Mouse (Mus musculus): ENCODE results near the gene Mpi.

The Mpi gene

DNA sequence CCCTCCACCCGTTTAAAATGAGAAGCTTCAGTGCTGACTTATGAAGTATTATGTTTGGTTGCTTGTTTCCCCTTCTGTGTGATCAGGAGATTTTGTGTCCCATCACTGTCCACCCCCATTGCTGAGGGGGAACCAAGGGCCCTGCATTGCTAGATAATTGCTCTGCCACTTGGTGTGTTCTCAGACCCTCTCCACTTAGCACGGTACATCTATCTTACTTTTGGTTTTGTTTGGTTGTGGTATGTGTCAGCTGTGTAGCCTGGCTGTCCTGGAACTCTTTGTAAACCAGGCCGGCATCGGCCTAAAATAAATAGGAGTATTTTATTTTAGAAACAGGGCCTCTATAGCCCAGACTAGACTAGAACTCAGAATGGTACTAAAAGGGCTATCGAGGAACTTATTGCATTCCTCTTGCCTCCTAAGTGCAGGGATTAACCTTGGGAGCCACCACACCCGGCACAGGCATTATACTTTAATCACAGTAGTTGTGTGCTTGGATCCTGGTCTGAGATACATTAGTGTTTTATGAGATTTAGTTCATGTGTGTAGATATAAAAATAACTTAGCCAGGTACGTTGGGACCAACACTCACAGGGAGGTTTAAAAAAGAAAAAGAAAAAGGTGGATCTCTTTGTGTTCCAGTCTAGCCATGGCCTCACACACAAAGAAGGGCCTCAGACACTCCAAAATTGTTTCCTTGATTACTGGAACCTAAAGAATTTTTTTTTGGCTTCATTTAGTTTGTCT is 30.3 kb downstream of the Mpi start:
- DNase-seq = no peak

DNA sequence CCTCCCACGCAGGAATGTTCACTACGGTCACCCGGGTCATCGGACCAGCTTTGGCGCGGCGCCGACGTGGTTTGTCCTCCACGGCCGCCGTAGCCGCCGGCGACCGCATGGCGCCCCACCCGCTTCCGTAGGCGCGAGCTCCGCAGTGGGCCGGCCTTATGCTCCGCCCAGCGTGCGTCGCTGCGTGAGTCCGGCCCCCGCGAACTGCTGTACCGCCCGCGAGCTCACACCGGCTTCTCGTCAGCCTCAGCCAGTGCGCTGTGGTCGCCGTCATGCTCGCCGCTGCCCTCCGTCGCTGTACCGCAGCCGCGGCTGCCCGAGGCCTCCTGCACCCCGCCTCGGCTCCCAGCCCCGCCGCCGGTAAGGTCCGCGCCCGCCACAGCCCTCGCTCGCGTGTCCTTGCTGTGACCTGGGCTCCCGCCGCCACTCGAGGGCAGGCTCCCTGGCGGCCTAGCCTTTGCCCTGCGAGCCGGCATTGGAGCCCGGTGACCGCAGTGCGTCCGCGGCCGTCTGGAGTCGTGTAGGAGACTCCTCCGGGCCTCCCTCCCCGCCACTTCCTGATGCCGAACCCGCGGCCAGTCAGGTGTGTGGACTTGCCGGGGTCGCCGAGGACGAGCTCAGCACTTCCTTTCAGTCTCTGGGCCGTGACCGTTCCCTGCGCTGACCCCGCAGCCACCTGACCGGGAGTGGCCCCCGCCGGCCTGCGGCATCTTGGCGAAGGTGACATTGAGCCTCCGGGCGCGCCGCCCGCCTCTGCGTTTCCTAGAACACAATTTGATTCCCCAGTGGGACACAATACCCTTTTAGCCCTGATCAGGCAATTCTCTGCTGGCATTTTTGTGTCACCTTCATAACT is 31.3 kb downstream of the Mpi start, which contains the start of gene Cox5a:
TSS of gene Cox5a (plus strand) at position 219 of the 856 bp plus-strand sequence.
- peak; percentile 81 to 84 for DNase-seq

DNA sequence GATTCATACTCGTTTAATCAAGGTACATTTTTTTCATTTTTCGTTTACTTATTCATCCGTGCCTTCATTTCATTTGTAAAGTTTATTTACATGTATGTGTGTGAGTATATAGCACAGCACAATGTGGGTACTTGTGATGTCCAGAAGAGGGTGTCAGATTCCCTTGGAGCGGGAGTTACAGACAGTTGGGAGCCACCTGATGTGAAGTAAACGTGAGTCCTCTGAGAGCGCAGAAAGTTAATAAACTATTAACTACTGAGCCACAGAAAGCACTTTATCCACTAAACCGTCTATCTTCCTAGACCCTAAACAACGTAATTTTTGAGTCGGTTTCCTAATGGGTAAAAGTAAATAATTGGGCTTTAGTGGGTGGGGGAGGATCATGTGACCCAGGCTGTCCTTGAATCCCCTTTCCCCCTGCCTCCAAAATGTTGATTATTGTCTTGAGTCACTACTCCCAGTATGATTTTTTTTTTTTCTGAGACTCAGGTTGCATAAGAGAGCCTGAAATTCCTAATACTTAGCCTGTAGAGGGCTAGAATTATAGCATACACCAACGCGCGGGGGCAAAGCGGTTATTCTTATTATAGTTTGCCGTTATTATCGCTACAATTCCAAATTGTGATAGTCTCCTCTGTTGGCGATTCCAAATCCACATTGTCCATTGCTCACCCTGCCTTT is 32.0 kb downstream of the Mpi start:
- no peak for DNase-seq

DNA sequence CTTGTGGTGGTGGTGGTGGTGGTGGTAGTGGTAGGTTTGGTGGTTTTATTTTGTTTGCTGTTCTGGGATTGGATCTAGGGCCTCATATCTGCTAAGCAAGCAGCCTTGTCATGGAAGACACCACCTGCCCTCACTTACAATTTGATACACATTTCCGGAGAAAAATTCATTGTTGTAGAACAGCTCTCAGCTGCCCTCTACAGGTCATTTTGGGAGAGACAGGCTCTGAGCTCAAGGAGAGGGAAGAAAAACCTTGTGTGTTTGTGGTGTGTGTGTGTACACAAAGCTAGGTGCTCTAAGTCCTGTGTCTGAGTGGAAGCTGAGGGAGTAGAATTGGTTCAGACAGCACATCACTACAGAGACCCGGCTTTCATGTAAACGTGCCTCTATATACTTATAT is 35.5 kb downstream of the Mpi start:
- DNase-seq = peak in 1 of 2 experiments; percentile 32

DNA sequence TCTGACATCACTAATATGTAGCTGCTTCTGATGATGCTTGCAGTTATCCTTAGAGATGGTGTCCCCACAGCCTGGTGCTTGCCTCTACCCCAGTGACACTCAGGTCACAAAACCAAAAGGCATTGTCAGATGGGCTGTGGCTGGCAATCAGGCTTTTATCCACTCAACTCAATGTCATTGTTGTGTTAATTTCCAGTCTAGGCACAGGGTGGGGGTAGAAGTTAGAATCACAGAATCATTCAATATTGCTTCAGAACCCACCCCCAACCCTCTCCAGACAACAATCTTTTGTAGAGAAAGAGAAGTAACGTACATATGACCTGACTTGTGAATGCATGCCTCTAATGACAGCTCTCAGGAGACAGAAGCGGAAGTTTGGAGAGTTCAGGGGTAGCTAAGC is 42.0 kb downstream of the Mpi start:
- no peak for DNase-seq

DNA sequence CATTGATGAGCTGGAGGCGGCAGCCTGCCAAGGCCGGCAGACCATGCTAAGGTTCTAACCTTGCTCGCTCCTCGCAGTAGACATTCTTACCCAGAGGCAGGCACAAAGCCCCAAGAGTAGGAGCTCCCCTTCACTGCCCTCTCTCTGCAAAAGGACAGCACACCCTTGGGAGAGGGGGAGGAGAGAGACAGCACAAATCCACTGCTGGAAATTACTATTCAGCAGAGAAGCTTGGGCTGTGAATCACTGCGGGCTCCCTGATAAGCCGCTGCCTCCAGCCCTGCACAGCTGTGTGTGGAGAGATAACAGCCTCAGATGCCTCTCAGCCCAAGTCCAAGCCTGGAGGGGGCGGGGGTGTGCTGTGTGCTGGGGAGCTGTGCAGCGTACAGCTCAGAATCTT is 46.9 kb downstream of the Mpi start:
- DNase-seq = no peak

DNA sequence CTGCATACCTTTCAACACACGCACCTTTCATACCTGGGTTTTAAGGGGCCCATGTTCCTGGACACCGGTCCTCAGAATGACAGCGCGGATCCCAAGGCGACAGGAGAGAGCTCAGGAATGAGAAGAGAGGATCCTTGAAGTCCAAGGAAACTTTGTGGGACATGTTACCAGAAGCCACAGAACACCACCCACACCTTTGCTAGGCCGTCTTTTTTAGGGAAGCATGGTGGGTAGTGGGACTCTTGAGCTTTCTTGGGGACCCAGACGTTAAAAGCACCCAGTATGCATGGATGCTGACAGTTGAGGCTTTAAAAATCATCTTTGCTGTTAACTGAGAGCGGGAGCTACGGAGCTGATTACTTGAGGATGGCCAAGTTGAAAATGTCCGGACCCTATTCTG is 47.7 kb downstream of the Mpi start:
- DNase-seq = no peak

DNA sequence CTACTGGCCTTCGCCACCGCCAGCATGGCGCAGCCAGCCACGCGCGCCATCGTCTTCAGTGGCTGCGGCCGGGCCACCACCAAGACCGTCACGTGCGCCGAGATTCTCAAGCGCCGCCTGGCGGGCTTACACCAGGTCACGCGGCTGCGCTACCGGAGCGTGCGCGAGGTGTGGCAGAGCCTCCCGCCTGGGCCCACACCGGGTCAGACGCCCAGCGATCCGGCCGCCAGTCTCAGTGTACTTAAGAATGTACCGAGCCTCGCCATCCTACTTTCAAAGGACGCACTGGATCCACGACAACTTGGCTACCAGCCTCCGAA is 48.2 kb downstream of the Mpi start:
- DNase-seq = peak; percentile 31 to 32

DNA sequence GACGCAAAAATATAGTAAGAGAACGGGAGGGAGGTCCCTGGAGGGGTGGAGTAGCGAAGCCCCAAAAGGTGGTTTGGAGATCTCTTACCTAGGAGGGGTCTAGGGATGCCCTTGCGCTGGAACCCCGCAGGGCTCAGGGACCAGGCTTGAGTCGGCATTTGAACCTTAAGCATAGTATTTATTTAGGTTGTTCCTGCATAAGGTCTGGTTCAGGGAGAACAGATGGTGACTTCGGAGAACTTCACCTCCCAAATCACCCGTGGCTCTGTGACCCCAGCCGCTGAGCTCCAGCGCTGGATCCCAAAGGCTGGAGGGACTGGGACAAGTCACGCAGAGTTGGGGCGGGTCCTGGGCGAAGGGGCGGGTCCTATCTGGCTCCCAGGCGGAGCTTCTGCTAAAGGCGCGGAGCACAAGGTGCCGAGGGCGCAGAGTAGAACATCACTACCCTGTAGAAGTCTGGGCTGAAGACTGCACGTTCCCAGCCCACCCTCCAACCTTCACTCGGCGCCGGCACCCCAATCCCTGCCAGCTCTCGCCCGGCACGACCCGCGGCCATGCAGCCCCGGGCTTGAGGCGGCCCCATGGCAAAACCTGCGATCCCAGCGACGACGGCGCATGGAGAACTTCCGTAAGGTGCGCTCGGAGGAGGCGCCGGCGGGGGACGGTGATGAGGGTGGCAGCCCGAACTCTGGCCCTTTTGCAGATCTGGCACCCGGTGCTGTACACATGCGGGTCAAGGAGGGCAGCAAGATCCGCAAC is 48.8 kb downstream of the Mpi start, which contains the start of gene Rpp25:
TSS of gene Rpp25 (plus strand) at position 405 of the 759 bp plus-strand sequence.
- DNase-seq = no peak

DNA sequence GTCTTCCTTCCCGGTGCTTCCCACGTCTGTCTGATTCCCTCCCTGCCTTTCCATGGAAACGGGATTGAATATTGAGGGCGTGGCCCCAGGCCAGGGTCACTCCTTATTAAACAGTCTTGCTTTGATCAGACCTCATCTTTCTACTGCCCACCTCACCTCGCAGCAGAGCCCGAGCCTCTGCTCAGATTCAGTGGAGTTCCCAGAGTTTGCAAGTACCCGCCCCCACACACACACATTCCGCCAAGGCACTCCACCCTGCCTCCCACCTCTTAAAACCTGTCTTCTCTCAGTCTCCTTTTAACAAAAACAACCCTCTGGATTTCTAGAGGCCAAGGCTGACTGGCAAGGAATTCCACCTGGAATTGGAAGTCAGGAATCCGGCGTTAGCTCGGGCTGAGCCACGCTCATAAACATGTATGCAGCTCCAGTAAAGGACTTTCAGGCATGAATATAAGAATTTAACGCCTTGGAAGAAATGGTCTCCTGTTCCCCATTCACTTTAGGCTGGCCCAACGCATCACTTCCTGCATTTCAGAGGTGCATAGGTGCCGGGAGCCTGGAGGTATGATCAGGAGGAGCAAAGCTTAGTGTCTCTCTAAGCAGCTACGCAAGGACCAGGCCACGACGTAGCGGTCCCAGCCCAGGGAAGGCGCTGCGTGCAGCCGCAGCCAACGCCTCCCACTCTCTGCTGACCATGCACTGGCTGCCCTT is 49.5 kb downstream of the Mpi start:
- DNase-seq = no peak

DNA sequence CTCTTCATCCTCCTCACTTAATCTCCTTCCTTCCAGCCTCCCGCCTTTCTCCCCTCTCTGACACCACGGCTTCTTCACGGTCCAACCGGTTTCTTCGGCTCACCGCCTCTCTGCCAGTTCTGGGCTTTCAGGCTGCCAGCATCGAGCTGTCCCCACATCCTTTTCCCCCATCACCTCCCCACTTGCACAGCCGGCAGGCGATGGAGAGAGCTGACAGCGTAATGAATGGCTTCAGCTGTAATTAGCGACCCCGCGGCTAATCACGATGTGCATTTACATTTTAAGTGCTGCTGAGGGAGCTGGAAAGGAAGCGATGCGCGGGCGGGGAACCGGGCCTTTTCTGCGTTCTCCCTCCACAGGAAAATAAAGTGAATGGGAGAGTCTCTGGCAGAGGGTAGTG is 50.7 kb downstream of the Mpi start:
- DNase-seq = no peak

DNA sequence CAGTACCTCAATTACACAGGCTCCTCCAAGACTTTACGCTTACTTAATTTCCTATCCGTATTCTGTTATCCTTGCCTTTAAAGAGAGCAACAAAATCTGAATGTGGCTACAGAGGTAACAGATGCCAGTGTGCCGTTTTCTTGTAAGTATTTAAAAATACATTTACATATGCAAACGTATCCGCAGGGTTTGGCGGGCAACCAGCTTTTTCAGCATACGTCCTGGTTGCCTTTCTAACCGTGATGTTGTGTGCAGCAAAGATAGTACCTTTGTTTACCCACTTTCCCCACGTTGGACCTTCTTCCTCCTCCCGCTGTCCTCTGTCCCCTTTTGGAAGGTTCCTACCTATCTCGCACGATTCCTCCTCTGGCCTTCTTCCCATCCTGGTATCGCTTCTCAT is 51.1 kb downstream of the Mpi start:
- no peak for DNase-seq

DNA sequence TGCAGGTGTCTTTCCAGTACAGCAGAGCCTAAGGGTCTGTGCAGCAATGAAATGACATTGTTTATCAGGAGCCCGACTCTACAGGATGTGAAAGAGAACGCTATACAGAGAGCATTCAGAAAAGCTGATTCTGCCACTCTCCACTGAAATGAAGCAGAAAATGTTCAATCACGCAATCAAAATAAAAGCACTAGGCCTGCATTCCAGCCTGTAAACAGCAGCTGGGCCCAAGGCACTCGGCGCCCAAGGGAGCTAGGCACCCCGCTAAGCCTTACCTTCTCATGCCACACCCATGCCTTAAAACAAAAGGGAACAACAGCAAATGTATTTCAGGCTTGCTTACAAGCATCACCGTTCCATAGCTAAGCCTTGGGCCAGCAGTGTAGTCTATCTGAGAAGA is 54.0 kb downstream of the Mpi start:
- DNase-seq = no peak

DNA sequence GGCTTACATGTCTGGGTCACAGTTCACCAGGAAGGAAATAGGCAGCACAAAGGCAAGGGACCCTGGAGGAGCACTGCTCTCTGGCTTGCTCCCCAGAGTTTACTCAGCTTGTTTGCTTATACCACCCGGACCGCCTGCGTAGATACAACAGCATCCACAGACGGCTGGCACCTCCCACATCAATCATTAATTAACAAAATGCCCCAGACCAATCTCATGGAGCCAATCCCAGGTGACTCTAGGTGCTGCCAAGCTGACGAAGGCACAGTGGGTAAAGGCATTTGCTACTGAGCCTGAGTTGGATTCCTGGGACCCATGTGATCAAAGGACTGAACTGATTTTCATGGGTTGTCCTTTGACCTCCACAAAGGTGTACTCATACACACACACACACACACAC is 55.3 kb downstream of the Mpi start:
- no peak for DNase-seq

DNA sequence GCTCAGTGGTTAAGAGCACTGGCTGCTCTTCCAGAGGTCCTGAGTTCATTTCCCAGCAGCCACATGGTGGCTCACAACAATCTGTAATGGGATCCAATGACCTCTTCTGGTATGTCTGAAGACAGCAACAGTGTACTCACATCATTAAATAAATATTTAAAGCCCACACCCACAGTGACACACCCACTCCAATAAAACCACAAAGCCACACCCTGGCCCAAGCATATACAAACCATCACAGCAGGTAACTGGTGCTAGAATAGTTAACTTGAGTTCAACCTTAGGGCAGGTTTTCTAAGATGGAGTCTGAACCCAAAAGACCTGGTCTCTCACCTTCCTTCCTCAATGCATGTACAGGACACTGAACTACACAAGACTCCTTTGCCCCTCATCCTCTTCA is 57.6 kb downstream of the Mpi start:
- DNase-seq = no peak
